Mouse (Mus musculus) ovary, postnatal 10 days (tissue): ENCODE data around the gene Ap4b1.
"Not testable (repeated sequence)": the region's sequence is repeated elsewhere in the genome, so short reads cannot be mapped to it uniquely, and the experiment has no call there.

Source experiments
- DNase-seq: peaks from one replicate; pipeline ENCODE4 v3.0.0; 2022; ENCODE audit warnings: low spot score

Gene Ap4b1

GRCm38 (mm10) chr3:103808891-103809798 lies at the start of gene Ap4b1, which contains the start of the genes Dclre1b and Gm43064:
TSS of gene Ap4b1 (plus strand) at chr3:103809520.
TSS of gene Dclre1b (minus strand) at chr3:103809444.
TSS of gene Gm43064 (plus strand) at chr3:103809573.
- DNase-seq: peak; percentile 68

- DNase-seq: no peak
These were observed 42.5 kb upstream of the Ap4b1 start for GRCm38 (mm10) chr3:103766789-103767188.

GRCm38 (mm10) chr3:103771531-103772130 lies 37.7 kb upstream of the Ap4b1 start:
- peak; percentile 39 for DNase-seq

- no peak for DNase-seq
These were observed 36.5 kb upstream of the Ap4b1 start for GRCm38 (mm10) chr3:103772846-103773245.

GRCm38 (mm10) chr3:103773508-103773907 lies 35.8 kb upstream of the Ap4b1 start:
- no peak for DNase-seq

- DNase-seq: no peak
These were observed 35.3 kb upstream of the Ap4b1 start for GRCm38 (mm10) chr3:103774009-103774408.

- no peak for DNase-seq
These were observed 31.4 kb upstream of the Ap4b1 start for GRCm38 (mm10) chr3:103777940-103778339.

- DNase-seq: no peak
These were observed 30.7 kb upstream of the Ap4b1 start for GRCm38 (mm10) chr3:103778660-103779059.

GRCm38 (mm10) chr3:103779183-103779582 lies 30.1 kb upstream of the Ap4b1 start:
- DNase-seq: no peak

- no peak for DNase-seq
These were observed 29.0 kb upstream of the Ap4b1 start for GRCm38 (mm10) chr3:103780271-103780670.

- no peak for DNase-seq
These were observed 28.5 kb upstream of the Ap4b1 start for GRCm38 (mm10) chr3:103780777-103781176.

- no peak for DNase-seq
These were observed 26.3 kb upstream of the Ap4b1 start for GRCm38 (mm10) chr3:103782844-103783609.

- DNase-seq: no peak
These were observed 22.1 kb upstream of the Ap4b1 start for GRCm38 (mm10) chr3:103787225-103787624.

GRCm38 (mm10) chr3:103789096-103789495 lies 20.2 kb upstream of the Ap4b1 start:
- no peak for DNase-seq

GRCm38 (mm10) chr3:103789891-103790345 lies 19.4 kb upstream of the Ap4b1 start:
- no peak for DNase-seq

- peak; percentile 35 for DNase-seq
These were observed 18.8 kb upstream of the Ap4b1 start for GRCm38 (mm10) chr3:103790346-103791145.

- DNase-seq: peak; percentile 88
These were observed 17.9 kb upstream of the Ap4b1 start, which contains the start of gene Hipk1 for GRCm38 (mm10) chr3:103791230-103792110. TSS of gene Hipk1 (minus strand) at chr3:103791563.

GRCm38 (mm10) chr3:103792111-103792406 lies 17.3 kb upstream of the Ap4b1 start:
- not testable (repeated sequence) for DNase-seq

- DNase-seq: no peak
These were observed 16.8 kb upstream of the Ap4b1 start for GRCm38 (mm10) chr3:103792566-103792965.

GRCm38 (mm10) chr3:103796389-103796788 lies 12.9 kb upstream of the Ap4b1 start:
- DNase-seq: no peak

GRCm38 (mm10) chr3:103799507-103799906 lies 9.8 kb upstream of the Ap4b1 start:
- no peak for DNase-seq
